Mouse (Mus musculus): ENCODE measurements around the gene Ublcp1.

GRCm38 (mm10) chr11:44517561-44518280, 47.4 kb upstream of the Ublcp1 start:
- TF ChIP-seq CTCF (IDR thresholded peaks at IDR 0.05; ENCODE audit: borderline replicate concordance, insufficient read depth, low read depth, low read length) (no peak), POLR2A (IDR thresholded peaks at IDR 0.05; ENCODE audit: borderline replicate concordance, insufficient read depth, low read length) (no peak)

Data from cerebellum, adult 2 months (tissue).